Mouse (Mus musculus) olfactory bulb, adult 2 months (tissue): ENCODE data around the gene Cyth3.

Experiments
- CTCF ChIP-seq: fragments of 200-500 bp; IDR thresholded peaks from 2 replicates; pipeline ENCODE4 v1.5.1; 2012; ENCODE audit warnings: low read depth, mild to moderate bottlenecking, low read length, moderate library complexity; ENCODE audit not compliant: insufficient read depth
- POLR2A ChIP-seq: fragments of 200-500 bp; IDR thresholded peaks from 2 replicates; pipeline ENCODE4 v1.6.1; 2012; ENCODE audit warnings: mild to moderate bottlenecking, low read depth, low read length, moderate library complexity; ENCODE audit not compliant: insufficient read depth

- TF ChIP-seq POLR2A (no peak), CTCF (no peak)
Measured at GRCm38 (mm10) chr5:143700247-143700646, 78.0 kb downstream of the Cyth3 start.
